Mouse (Mus musculus) T-cell, adult 2 months (primary cell): Measurements from ENCODE around the gene Pde4d.

Source experiments
- DNase-seq: peaks from one replicate; pipeline ENCODE4 v3.0.0; 2022; ENCODE audit warnings: low spot score

Gene Pde4d

GRCm38 (mm10) chr13:108824638-108825310 lies 375.0 kb downstream of the Pde4d start:
- no peak for DNase-seq

- DNase-seq, result no peak
Observed at GRCm38 (mm10) chr13:108825501-108825900, 375.8 kb downstream of the Pde4d start.

GRCm38 (mm10) chr13:108834197-108834596 lies 384.4 kb downstream of the Pde4d start:
- no peak for DNase-seq

DNA sequence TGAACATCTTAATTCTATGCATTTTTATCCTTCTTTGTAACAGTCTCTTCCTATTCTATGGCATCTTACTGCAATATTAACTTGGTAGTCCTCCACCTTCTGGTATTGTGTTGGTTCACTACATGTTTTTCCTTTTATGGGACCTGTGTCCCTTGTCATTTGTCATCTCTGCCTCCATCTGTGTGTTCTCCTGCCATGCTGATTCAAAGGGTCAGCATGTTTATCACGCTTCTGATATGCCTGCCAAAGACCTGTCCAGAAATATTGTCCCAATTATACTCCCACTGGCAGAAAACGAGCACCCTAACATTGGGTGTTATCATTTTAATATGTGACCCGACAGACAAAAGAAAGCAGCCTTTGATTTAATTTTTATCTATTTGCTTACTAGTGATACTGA lies 386.6 kb downstream of the Pde4d start:
- DNase-seq, result no peak

DNA sequence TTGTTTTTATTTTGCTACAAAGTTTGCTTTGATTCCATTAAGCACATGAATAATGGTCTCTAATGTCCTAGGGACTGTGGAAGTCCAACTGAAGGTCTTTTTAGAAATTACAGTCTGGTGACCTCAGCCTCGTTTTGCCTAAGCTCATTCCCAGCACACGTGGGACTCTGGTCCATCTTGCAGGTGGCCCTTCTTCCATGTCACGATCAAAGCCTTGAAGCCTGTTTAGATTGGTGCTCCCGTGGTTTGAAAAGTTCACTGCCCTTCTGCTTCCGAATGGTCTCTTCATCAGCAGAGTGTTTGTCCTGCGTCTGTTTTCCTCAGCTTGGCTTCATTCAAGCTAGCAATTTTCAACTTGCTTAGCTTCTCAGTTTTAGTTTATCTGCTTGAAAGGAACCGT lies 389.4 kb downstream of the Pde4d start:
- no peak for DNase-seq

DNA sequence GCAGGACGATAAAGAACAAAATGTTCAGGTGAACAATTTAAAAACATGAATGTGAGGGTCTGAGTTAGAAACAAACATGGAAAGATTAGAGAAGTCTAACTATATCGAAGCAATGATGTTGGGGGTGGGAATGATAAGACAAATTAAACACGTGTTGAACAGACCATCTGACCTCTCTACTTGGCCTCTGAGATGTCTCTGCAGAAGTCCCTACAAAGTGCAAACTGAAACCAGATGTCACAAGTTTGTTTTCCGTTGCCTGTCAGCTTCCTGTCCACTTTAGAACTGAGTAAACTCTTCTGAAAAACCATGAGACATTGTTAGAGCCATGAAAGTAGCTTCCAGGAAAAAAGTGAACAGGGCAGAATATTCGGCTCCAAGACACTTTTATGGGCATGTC lies 404.3 kb downstream of the Pde4d start:
- no peak for DNase-seq

- DNase-seq, result no peak
Observed at GRCm38 (mm10) chr13:108856776-108857435, 407.2 kb downstream of the Pde4d start.

DNA sequence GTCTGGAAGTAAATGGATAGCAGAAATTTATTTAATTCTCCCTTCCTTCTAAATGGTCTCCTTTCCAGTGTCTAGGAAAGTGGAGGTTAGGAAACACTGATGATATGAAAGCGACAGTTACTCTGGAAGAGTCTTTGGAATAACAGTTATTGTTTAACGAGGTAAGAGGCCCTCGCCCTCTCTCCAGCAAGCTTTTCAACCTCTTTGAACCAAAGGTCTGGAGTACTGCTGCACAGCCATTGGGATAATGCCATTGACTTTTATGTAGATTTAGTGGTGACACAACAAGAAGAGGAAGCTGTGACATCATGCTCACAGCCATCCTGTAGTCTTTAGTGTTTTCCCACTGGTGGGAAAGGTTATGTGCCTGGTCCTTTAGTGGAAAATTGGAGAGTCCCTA lies 409.6 kb downstream of the Pde4d start:
- no peak for DNase-seq

GRCm38 (mm10) chr13:108860737-108861136 lies 411.0 kb downstream of the Pde4d start:
- no peak for DNase-seq

DNA sequence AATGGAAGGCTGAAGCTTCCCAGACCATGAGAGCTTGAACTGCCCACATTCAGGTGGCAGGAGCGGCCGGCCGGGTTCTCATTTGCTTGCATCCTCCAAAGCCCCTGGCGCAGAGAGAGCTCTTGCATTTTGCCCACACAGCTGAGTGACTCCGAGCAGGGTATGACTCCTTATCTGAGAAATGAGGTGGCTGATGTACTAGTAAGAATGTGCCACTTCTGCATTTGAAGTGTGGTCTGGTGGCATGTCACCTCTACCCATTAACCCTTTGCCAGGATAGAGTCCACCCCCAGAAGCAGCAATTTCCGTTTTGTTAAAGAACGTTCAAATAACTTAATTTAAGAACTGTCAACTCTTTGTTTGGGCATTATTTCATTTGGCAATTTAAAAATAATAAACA lies 412.0 kb downstream of the Pde4d start:
- no peak for DNase-seq

DNA sequence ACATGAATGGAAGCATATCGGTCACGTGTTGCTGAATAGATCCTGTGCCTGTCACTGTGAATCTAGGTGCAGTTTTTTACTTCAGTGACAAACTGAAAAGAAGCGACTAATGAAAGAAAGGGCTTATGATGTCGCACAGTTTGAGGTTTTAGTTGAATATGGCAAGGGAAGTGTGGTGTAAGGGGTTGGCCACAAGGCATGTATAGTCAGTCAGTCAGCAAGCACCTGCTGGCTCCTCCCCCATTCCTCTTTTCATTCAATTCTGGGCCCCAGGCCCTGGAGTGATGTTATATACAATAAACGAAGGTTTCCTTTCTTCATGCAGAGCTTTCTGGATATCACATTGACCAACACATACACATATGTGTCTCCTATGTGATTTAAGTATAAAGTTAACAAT lies 412.4 kb downstream of the Pde4d start:
- no peak for DNase-seq

DNA sequence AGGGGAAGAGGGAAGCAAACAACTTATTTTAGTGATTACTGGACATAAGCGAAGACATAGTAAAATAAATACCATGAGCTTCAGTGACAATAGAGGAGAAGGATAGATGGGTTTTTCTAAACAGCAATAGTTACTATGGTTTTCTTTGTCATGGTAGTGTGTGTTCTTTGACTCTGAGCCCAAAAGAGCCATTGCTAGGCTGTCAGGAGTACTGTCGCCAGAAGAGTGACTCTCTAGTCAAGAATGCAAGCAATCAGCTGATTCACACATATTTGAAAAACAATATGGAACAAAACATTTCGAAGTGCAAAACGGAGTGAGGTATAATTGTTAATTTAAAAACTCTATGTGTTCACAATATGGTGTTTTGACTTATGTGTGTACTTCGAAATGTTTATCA lies 450.4 kb downstream of the Pde4d start:
- DNase-seq, result no peak

- DNase-seq, result no peak
Observed at GRCm38 (mm10) chr13:108905121-108905520, 455.4 kb downstream of the Pde4d start.

DNA sequence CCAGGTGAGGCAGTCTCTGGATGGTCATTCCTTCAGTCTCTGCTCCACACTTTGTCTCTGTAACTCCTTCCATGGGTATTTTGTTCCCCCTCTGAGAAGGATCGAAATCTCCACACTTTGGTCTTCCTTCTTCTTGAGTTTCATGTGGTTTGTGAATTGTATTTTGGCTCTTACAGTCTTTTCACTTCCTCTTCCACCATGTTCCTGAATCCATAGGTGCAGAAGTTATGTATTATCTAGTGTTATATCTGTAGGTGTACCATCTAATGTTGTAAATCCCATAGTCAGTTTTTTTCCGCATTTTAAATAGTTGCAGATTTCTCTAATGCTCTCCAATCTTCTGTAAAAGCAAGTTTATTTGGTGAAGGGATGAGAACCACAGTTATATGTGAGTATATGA lies 459.4 kb downstream of the Pde4d start:
- DNase-seq, result no peak

GRCm38 (mm10) chr13:108914626-108915025 lies 464.9 kb downstream of the Pde4d start:
- DNase-seq, result no peak

DNA sequence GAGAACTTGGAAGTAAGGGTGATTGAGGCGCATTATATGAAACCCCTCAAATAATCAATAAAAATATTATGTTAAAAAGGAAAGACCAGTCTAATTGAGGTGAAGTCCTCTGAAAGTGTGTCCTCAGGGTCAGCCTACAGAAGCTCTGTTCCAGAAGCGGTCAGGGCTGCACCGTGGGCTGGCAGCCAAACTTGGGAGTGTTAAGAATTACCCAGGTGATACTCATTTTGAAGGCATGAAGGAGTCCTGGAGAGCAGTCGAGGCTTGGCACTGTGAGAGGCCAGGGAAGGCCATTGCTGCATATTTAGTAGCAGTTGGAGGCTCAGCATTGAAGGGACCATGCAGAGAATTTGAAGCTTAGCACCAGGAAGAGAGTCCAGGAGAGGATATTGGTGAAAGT lies 471.4 kb downstream of the Pde4d start:
- DNase-seq, result no peak

GRCm38 (mm10) chr13:108934854-108935253 lies 485.1 kb downstream of the Pde4d start:
- DNase-seq, result no peak

DNA sequence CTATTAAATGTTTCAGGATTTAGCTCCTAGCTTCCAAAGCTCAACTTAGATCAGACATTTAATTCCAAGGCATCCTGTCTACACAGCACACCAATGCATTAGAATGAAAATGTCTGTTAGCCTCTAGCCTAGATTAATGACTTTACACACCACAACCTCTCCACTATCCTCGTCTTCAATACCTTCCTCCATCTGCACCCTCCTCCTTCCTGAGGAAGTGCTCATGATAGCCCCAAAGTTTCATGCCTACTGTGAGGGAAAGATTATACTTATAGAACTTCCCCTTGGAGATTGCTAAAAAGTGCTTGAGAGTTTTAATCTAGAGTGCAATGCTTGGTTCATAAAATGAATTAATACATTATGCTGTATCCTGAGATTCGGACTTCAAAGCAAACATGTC lies 487.5 kb downstream of the Pde4d start:
- DNase-seq, result no peak

DNA sequence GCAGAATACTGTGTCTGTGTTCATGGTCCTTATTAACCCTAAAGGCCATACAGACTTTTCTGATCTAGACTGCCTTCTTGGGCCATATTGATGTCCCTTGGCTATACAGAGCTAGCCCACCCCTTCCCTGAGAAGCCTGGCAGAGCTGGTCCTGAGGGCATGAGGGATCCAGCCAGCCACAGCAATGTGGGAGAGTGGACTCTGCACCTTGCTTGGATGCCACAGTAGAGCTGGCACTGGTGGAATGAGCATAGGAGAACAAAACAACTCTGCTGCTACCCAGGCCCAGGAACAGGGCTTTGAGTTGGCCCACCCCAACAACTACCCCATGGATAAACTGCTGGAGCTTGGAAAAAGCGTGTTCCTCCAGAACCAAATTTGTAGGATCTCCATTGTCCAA lies 503.2 kb downstream of the Pde4d start:
- DNase-seq, result no peak

- no peak for DNase-seq
Observed at GRCm38 (mm10) chr13:108956059-108956458, 506.3 kb downstream of the Pde4d start.

GRCm38 (mm10) chr13:108964056-108964455 lies 514.3 kb downstream of the Pde4d start:
- no peak for DNase-seq

DNA sequence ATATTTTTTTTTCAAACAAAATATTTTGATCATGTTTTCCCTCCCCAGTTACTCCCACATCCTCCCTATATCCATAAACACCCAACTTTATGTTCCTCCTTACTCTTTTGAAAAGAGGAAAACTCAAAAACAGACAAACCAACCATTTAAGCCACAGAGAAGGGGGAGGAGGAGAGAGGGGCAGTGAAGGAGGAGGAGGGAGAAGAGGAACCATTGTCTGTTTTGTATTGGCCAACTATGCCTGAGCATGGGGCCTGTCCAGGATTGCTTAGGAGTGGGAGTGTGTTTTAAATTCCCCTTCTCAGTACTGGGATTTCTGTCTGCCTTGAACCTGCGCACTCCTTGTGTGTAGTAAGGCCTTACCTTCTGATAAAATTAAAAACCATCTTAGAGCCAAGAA lies 531.4 kb downstream of the Pde4d start:
- no peak for DNase-seq

DNA sequence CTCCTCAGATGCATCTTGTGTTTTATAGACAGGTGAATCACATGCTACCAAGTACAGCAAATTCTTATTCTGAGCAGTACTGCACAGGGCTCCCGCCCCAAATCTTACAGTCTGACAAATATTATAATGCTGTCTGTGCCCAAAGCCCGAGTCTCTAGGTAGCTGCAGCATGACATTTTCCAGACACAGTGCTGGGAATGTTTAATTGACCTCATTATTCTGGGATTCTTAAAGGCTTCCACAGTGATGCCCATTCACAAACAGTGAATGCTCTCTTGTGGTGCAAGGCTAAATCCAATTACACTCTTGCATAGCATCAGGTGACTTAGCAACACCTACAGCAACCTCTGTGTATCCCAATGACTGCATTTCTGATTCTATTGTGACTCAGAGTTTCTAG lies 549.0 kb downstream of the Pde4d start:
- no peak for DNase-seq

- no peak for DNase-seq
Observed at GRCm38 (mm10) chr13:109024703-109025102, 575.0 kb downstream of the Pde4d start.
